Mouse (Mus musculus): Measurements from ENCODE around the gene Fkrp. TPM values are rescaled to one million over a fixed set of nuclear protein-coding genes. Genes with fewer than 3 reads are reported as not detected.
A peak's percentile ranks its signal among the peaks of the same experiment; 100 is the strongest.

Gene Fkrp
- polyA plus RNA-seq (2014; fragmentation: Nextera tagmentation; extraction: Ambion mirVana): 23.6 and 31.1 TPM in 2 replicates

GRCm38 (mm10) chr7:16816475-16817122 lies at the start of gene Fkrp:
TSS of gene Fkrp (minus strand) at chr7:16816732.
- peaks cover 7% of the 10 kb centered on the region; the same call in 1 of the 2 replicates for H3K36me3 ChIP-seq (ENCODE audit: control insufficient read depth, insufficient read depth, low read length)
- under 1% methylated on average over 41 of the region's 64 CpGs for WGBS
- peak; percentile 73 for ATAC-seq (ENCODE audit: low FRiP score, low TSS enrichment)
- H3K9ac ChIP-seq (ENCODE audit: low read depth, low read length): peak within 1 kb of the TSS; percentile 92
- no peaks in the 10 kb centered on the region for H3K9me3 ChIP-seq (ENCODE audit: control insufficient read depth, low read length)
- H3K27ac ChIP-seq (ENCODE audit: low read depth, low read length): peak within 1 kb of the TSS; percentile 90
- H3K27me3 ChIP-seq (ENCODE audit: control insufficient read depth, insufficient read depth, low read length): peaks cover 7% of the 10 kb centered on the region
- peak within 1 kb of the TSS; percentile 92 for H3K4me2 ChIP-seq (replicated peaks; ENCODE audit: low read depth, low read length)
- H3K4me3 ChIP-seq (ENCODE audit: low read length): peak within 1 kb of the TSS; percentile 71
- peaks cover 40% of the 10 kb centered on the region for H3K4me1 ChIP-seq (ENCODE audit: control insufficient read depth, insufficient read depth, low read length)

GRCm38 (mm10) chr7:16859902-16860651 lies 43.5 kb upstream of the Fkrp start:
- Histone ChIP-seq H3K4me3 (ENCODE audit: low read length) (no peak overlapping the region), H3K27me3 (ENCODE audit: control insufficient read depth, insufficient read depth, low read length) (no peaks in the 10 kb centered on the region), H3K36me3 (ENCODE audit: control insufficient read depth, insufficient read depth, low read length) (peaks cover 39% of the 10 kb centered on the region), H3K9ac (ENCODE audit: low read depth, low read length) (no peak overlapping the region), H3K27ac (ENCODE audit: low read depth, low read length) (no peak overlapping the region), H3K4me2 (replicated peaks; ENCODE audit: low read depth, low read length) (no peak overlapping the region), H3K9me3 (ENCODE audit: control insufficient read depth, low read length) (no peaks in the 10 kb centered on the region), H3K4me1 (ENCODE audit: control insufficient read depth, insufficient read depth, low read length) (no peaks in the 10 kb centered on the region)
- WGBS: 38% methylated on average over 5 of the region's 5 CpGs
- ATAC-seq (ENCODE audit: low FRiP score, low TSS enrichment): no peak

- Histone ChIP-seq H3K27ac (ENCODE audit: low read depth, low read length) (no peak overlapping the region), H3K27me3 (ENCODE audit: control insufficient read depth, insufficient read depth, low read length) (no peaks in the 10 kb centered on the region), H3K36me3 (ENCODE audit: control insufficient read depth, insufficient read depth, low read length) (peaks cover 42% of the 10 kb centered on the region), H3K9me3 (ENCODE audit: control insufficient read depth, low read length) (no peaks in the 10 kb centered on the region), H3K4me3 (ENCODE audit: low read length) (no peak overlapping the region), H3K9ac (ENCODE audit: low read depth, low read length) (no peak overlapping the region), H3K4me1 (ENCODE audit: control insufficient read depth, insufficient read depth, low read length) (no peaks in the 10 kb centered on the region), H3K4me2 (replicated peaks; ENCODE audit: low read depth, low read length) (no peak overlapping the region)
- 15% methylated on average over 17 of the region's 17 CpGs for WGBS
- ATAC-seq (ENCODE audit: low FRiP score, low TSS enrichment): no peak
Observed at GRCm38 (mm10) chr7:16858336-16858735, 41.8 kb upstream of the Fkrp start.

- no peaks in the 10 kb centered on the region for H3K27me3 ChIP-seq (ENCODE audit: control insufficient read depth, insufficient read depth, low read length)
- no peak overlapping the region for H3K9ac ChIP-seq (ENCODE audit: low read depth, low read length)
- no peaks in the 10 kb centered on the region for H3K9me3 ChIP-seq (ENCODE audit: control insufficient read depth, low read length)
- no peaks in the 10 kb centered on the region for H3K4me1 ChIP-seq (ENCODE audit: control insufficient read depth, insufficient read depth, low read length)
- H3K4me3 ChIP-seq (ENCODE audit: low read length): no peak overlapping the region
- peaks cover 77% of the 10 kb centered on the region for H3K36me3 ChIP-seq (ENCODE audit: control insufficient read depth, insufficient read depth, low read length)
- 0 out of 2 replicates have a peak, but pooled peaks have one; percentile 54 for ATAC-seq (ENCODE audit: low FRiP score, low TSS enrichment)
- H3K27ac ChIP-seq (ENCODE audit: low read depth, low read length): no peak overlapping the region
- no peak overlapping the region for H3K4me2 ChIP-seq (replicated peaks; ENCODE audit: low read depth, low read length)
- WGBS: 81% methylated on average over 14 of the region's 14 CpGs
Observed at GRCm38 (mm10) chr7:16853302-16853831, 36.8 kb upstream of the Fkrp start.

- no peak overlapping the region for H3K4me3 ChIP-seq (ENCODE audit: low read length)
- H3K27ac ChIP-seq (ENCODE audit: low read depth, low read length): no peak overlapping the region
- H3K9ac ChIP-seq (ENCODE audit: low read depth, low read length): no peak overlapping the region
- no peak for ATAC-seq (ENCODE audit: low FRiP score, low TSS enrichment)
- H3K27me3 ChIP-seq (ENCODE audit: control insufficient read depth, insufficient read depth, low read length): no peaks in the 10 kb centered on the region
- H3K4me2 ChIP-seq (replicated peaks; ENCODE audit: low read depth, low read length): no peak overlapping the region
- no peaks in the 10 kb centered on the region for H3K4me1 ChIP-seq (ENCODE audit: control insufficient read depth, insufficient read depth, low read length)
- no peaks in the 10 kb centered on the region for H3K9me3 ChIP-seq (ENCODE audit: control insufficient read depth, low read length)
- H3K36me3 ChIP-seq (ENCODE audit: control insufficient read depth, insufficient read depth, low read length): peaks cover 70% of the 10 kb centered on the region
- WGBS: 56% methylated on average over 4 of the region's 4 CpGs
Observed at GRCm38 (mm10) chr7:16851636-16852035, 35.1 kb upstream of the Fkrp start.

- Histone ChIP-seq H3K4me1 (ENCODE audit: control insufficient read depth, insufficient read depth, low read length) (peaks cover 12% of the 10 kb centered on the region), H3K4me3 (ENCODE audit: low read length) (no peak overlapping the region), H3K4me2 (replicated peaks; ENCODE audit: low read depth, low read length) (no peak overlapping the region), H3K27me3 (ENCODE audit: control insufficient read depth, insufficient read depth, low read length) (no peaks in the 10 kb centered on the region), H3K27ac (ENCODE audit: low read depth, low read length) (no peak overlapping the region), H3K36me3 (ENCODE audit: control insufficient read depth, insufficient read depth, low read length) (peaks cover 43% of the 10 kb centered on the region), H3K9ac (ENCODE audit: low read depth, low read length) (no peak overlapping the region), H3K9me3 (ENCODE audit: control insufficient read depth, low read length) (no peaks in the 10 kb centered on the region)
- WGBS: 36% methylated on average over 16 of the region's 17 CpGs
- no peak for ATAC-seq (ENCODE audit: low FRiP score, low TSS enrichment)
Observed at GRCm38 (mm10) chr7:16848579-16848978, 32.0 kb upstream of the Fkrp start.

- WGBS: 87% methylated on average over 19 of the region's 19 CpGs
Observed at GRCm38 (mm10) chr7:16847507-16847906, 31.0 kb upstream of the Fkrp start.

GRCm38 (mm10) chr7:16846775-16847174 lies 30.2 kb upstream of the Fkrp start:
- Histone ChIP-seq H3K27ac (ENCODE audit: low read depth, low read length) (no peak overlapping the region), H3K27me3 (ENCODE audit: control insufficient read depth, insufficient read depth, low read length) (no peaks in the 10 kb centered on the region), H3K4me2 (replicated peaks; ENCODE audit: low read depth, low read length) (no peak overlapping the region), H3K4me3 (ENCODE audit: low read length) (no peak overlapping the region), H3K9ac (ENCODE audit: low read depth, low read length) (no peak overlapping the region), H3K9me3 (ENCODE audit: control insufficient read depth, low read length) (no peaks in the 10 kb centered on the region), H3K4me1 (ENCODE audit: control insufficient read depth, insufficient read depth, low read length) (peaks cover 12% of the 10 kb centered on the region), H3K36me3 (ENCODE audit: control insufficient read depth, insufficient read depth, low read length) (peaks cover 32% of the 10 kb centered on the region)
- ATAC-seq (ENCODE audit: low FRiP score, low TSS enrichment): no peak
- 93% methylated on average over 5 of the region's 5 CpGs for WGBS

More at GRCm38 (mm10) chr7:16847507-16847906, 31.0 kb upstream of the Fkrp start:
- Histone ChIP-seq H3K36me3 (ENCODE audit: control insufficient read depth, insufficient read depth, low read length) (peaks cover 37% of the 10 kb centered on the region), H3K4me2 (replicated peaks; ENCODE audit: low read depth, low read length) (no peak overlapping the region), H3K9me3 (ENCODE audit: control insufficient read depth, low read length) (no peaks in the 10 kb centered on the region), H3K27ac (ENCODE audit: low read depth, low read length) (no peak overlapping the region), H3K27me3 (ENCODE audit: control insufficient read depth, insufficient read depth, low read length) (no peaks in the 10 kb centered on the region), H3K4me1 (ENCODE audit: control insufficient read depth, insufficient read depth, low read length) (peaks cover 12% of the 10 kb centered on the region), H3K9ac (ENCODE audit: low read depth, low read length) (no peak overlapping the region), H3K4me3 (ENCODE audit: low read length) (no peak overlapping the region)
- no peak for ATAC-seq (ENCODE audit: low FRiP score, low TSS enrichment)

GRCm38 (mm10) chr7:16845820-16846167 lies 29.3 kb upstream of the Fkrp start:
- ATAC-seq (ENCODE audit: low FRiP score, low TSS enrichment): no peak
- Histone ChIP-seq H3K27me3 (ENCODE audit: control insufficient read depth, insufficient read depth, low read length) (no peaks in the 10 kb centered on the region), H3K27ac (ENCODE audit: low read depth, low read length) (peak overlapping the region; percentile 80), H3K4me3 (ENCODE audit: low read length) (peak overlapping the region; percentile 59), H3K4me1 (ENCODE audit: control insufficient read depth, insufficient read depth, low read length) (peaks cover 12% of the 10 kb centered on the region), H3K4me2 (replicated peaks; ENCODE audit: low read depth, low read length) (peak overlapping the region; percentile 84), H3K9ac (ENCODE audit: low read depth, low read length) (peak overlapping the region; percentile 50), H3K9me3 (ENCODE audit: control insufficient read depth, low read length) (no peaks in the 10 kb centered on the region), H3K36me3 (ENCODE audit: control insufficient read depth, insufficient read depth, low read length) (peaks cover 26% of the 10 kb centered on the region)
- WGBS: 28% methylated on average over 10 of the region's 10 CpGs
